Mouse (Mus musculus): ENCODE data around the gene Mxi1. TPM values are rescaled to one million over a fixed set of nuclear protein-coding genes. Genes with fewer than 3 reads are reported as not detected.

Mxi1 gene
- polyA plus RNA-seq, 1 experiment from 2014 or later, result 49.6 TPM

DNA sequence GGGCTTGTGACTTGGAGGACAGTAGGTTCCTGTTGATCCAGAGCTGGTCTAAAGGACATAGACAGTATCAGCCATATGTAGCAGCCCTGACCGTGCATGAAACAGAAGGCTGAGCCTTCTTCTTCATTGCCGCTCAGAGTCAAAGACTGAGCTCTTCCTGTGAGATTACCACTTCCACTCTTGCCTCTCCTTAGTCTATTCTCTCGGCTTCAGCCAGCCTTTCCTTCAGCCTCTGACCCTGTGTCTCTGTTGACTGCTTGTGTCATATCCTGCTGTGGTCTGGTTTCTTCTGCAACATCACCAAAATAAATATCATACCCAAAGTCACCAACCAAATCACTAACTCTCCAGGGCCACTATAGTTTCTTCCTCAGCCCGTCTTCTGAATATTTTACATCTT is 88.9 kb downstream of the Mxi1 start:
- H3K9ac ChIP-seq, result no peak overlapping the region
- no peak overlapping the region for H3K4me2 ChIP-seq
- H3K36me3 ChIP-seq (replicated peaks), result no peaks in the 10 kb centered on the region
- no peaks in the 10 kb centered on the region for H3K4me1 ChIP-seq
- H3K27me3 ChIP-seq (replicated peaks), result no peaks in the 10 kb centered on the region
- WGBS, result 88% methylated on average over 4 of the region's 4 CpGs
- ATAC-seq (replicated peaks), result no peak
- H3K27ac ChIP-seq, result no peak overlapping the region
- no peak overlapping the region for H3K4me3 ChIP-seq
- H3K9me3 ChIP-seq, result no peaks in the 10 kb centered on the region

DNA sequence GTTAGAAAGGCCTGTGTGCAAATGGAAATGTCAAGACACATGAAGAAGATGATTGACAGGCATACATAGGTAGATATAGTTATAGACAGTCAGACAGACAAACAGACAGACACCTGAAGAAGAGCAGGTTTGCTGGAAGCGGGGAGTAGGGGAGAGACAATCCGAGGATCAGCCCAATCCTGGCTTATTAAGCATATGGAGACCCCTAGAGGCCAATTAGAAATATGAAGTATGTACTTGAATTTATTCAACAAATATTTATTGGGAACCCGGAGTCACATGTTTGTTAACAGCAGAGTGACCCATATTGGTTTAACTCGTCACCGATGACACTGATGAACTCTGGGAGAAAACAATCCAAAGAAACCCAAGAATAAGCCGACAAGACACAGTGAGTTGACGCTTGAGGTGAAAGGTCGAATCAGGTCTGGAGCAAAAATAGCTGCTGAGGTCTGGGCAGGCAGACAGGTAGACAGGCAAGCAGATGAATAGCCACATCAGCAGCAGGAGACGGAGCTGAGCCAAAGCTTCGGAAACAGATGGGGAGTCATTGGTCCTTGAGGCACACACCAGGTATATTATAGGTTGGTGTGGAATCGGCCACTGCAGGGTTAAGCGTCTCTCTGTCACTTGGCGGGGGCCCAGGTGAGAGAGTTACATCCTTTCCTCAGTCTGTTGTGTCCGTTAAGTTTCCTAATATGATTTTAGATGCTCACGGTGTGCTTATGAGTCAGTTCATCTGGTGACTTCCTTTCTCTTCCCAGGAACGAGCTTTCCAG is 90.2 kb downstream of the Mxi1 start:
- 87% methylated on average over 16 of the region's 16 CpGs for WGBS

DNA sequence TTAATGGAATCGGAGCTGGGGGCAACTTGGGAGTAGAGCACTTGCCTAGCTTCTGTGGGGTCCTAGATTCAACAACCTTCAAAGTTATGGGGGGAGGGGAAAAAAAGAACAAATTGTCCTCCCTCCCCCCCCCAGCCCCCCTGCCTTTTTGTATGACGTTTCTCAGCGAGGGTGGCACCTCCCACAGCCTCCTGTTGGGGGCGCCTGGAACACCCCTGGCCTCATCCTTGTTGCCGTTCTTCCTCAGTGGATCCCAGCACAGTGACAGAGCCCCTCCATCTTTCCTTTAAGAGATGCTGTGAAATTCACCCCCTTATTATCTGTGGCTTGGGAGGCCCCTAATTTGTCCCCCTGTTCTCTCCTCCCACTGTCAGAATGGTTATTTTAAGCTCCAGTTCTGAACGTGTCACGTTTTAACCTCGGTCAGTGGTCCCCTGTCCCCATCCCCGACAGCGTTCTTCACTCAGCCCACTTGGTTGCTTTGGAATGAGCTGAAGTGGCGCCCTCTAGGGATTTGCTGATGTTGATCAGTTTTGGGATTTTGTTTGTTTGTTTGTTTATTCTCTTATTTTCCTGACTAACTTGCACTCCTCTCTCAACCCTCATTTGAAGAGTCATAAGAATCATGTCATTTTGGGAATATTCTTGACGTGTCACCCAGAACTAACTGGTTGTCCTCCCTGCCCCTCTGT is 92.6 kb downstream of the Mxi1 start:
- ATAC-seq (replicated peaks), result no peak
- Histone ChIP-seq H3K4me3 (no peak overlapping the region), H3K27me3 (replicated peaks) (no peaks in the 10 kb centered on the region), H3K4me1 (no peaks in the 10 kb centered on the region), H3K27ac (no peak overlapping the region), H3K9ac (no peak overlapping the region), H3K9me3 (no peaks in the 10 kb centered on the region), H3K36me3 (replicated peaks) (no peaks in the 10 kb centered on the region), H3K4me2 (no peak overlapping the region)
- WGBS, result 53% methylated on average over 12 of the region's 12 CpGs

More for the DNA sequence above, 90.2 kb downstream of the Mxi1 start:
- Histone ChIP-seq H3K36me3 (replicated peaks) (no peaks in the 10 kb centered on the region), H3K27me3 (replicated peaks) (no peaks in the 10 kb centered on the region), H3K4me3 (no peak overlapping the region), H3K9ac (no peak overlapping the region), H3K9me3 (no peaks in the 10 kb centered on the region), H3K4me1 (no peaks in the 10 kb centered on the region), H3K4me2 (no peak overlapping the region), H3K27ac (no peak overlapping the region)
- no peak for ATAC-seq (replicated peaks)

DNA sequence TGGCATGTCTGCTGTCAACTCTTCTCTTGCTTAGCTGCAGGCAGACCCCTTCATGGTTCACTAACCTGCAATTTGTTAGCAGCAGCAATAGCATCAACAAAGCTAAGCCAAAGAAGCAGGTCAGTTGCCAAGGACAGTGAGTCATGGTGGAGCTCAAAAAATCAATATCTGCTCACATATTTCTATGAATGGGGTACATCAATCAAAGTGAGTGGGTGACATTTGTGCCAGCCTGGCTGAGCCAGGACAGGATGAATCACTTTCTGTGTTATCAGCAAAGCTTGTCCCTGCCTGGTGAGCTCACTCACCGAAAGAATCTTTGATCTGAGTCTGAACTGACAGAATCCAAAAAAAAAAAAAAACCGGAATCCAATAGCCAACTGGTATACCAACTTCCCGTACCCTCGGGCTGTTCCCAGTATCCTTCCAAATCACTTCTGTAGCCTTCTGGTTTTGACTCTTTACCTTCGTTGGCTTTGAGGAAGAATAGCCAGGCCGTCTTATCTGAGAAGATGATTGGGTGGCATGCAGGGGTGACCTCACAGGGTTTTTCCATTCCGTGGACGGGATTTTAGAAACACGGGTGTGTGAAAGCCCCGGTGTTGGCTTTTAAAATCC is 94.0 kb downstream of the Mxi1 start:
- WGBS, result 93% methylated on average over 10 of the region's 10 CpGs
- Histone ChIP-seq H3K9me3 (no peaks in the 10 kb centered on the region), H3K4me3 (no peak overlapping the region), H3K27ac (no peak overlapping the region), H3K36me3 (replicated peaks) (no peaks in the 10 kb centered on the region), H3K4me2 (no peak overlapping the region), H3K4me1 (no peaks in the 10 kb centered on the region), H3K27me3 (replicated peaks) (no peaks in the 10 kb centered on the region), H3K9ac (no peak overlapping the region)
- no peak for ATAC-seq (replicated peaks)

DNA sequence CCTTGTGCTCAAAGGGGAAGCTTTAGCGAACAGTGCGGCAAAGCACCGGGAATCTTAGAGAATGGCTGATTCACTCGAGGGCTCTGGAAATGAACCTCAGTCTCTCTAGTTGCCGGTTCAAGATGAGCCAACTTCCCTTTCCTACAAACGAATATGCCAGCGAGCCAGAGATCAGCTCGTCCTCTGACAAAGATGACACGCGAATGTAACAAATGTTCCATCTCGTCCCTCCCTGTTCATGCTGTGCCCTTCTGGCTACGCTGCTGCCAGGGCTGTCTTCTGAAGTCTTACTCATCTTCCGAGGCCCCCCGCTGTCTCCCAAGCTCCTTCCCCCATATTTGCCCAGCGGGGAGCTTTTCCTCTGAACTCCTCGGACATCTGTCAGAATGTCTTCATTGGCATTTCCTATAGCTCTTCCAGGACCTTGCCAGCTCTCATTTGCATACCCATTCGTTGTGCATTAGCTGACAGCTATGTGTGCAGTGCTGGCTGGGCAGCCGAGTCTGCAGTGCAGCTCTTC is 94.6 kb downstream of the Mxi1 start:
- Histone ChIP-seq H3K9me3 (no peaks in the 10 kb centered on the region), H3K36me3 (replicated peaks) (no peaks in the 10 kb centered on the region), H3K4me1 (no peaks in the 10 kb centered on the region), H3K4me3 (no peak overlapping the region), H3K9ac (no peak overlapping the region), H3K27ac (no peak overlapping the region), H3K4me2 (no peak overlapping the region), H3K27me3 (replicated peaks) (no peaks in the 10 kb centered on the region)
- no peak for ATAC-seq (replicated peaks)
- 65% methylated on average over 18 of the region's 18 CpGs for WGBS

DNA sequence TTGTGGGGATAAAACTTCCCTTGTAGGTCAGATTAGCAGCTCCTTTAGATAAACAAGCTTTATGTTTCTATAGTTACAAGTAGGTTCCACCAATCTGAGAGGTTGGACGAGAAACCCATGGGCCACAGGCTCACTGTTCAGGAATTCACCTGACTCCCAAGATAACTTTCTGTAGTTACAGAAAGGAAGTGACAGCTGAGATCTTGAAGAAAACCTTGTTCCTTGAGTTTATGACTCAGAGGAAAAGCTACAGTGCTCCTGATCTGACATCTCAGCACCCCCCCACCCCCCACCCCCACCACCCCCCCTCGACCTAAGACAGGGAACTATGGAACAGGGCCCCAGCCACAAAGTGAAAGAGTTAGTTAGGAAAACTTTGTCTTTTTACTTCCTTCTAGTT is 95.5 kb downstream of the Mxi1 start:
- Histone ChIP-seq H3K9ac (no peak overlapping the region), H3K27ac (no peak overlapping the region), H3K9me3 (no peaks in the 10 kb centered on the region), H3K36me3 (replicated peaks) (no peaks in the 10 kb centered on the region), H3K4me2 (no peak overlapping the region), H3K27me3 (replicated peaks) (no peaks in the 10 kb centered on the region), H3K4me1 (no peaks in the 10 kb centered on the region), H3K4me3 (no peak overlapping the region)
- whole genome bisulfite sequencing, result 67% methylated on average over 2 of the region's 2 CpGs
- ATAC-seq (replicated peaks), result no peak

DNA sequence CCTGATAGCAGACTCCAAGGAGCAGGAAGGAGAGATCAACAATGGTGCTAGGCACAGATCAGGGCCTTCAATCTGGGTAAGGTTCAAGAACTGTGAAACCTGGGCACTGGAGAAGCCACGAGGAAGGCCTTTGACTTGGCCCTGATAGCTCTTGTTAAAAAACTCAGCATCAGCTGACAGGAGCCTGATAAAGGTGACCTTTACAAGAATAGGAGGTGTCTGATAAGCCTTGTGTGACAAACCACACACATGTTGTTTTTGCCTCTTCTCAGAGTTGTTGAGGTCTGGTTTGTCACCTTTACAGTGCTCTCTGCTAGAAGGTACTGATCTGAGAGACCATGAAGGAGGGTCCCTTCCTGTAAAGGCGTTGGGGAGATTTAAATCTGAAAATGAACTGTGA is 97.0 kb downstream of the Mxi1 start:
- Histone ChIP-seq H3K9me3 (no peaks in the 10 kb centered on the region), H3K36me3 (replicated peaks) (no peaks in the 10 kb centered on the region), H3K4me2 (no peak overlapping the region), H3K4me1 (no peaks in the 10 kb centered on the region), H3K9ac (no peak overlapping the region), H3K27ac (no peak overlapping the region), H3K27me3 (replicated peaks) (no peaks in the 10 kb centered on the region), H3K4me3 (no peak overlapping the region)
- whole genome bisulfite sequencing, result 88% methylated on average over 2 of the region's 2 CpGs
- ATAC-seq (replicated peaks), result no peak

DNA sequence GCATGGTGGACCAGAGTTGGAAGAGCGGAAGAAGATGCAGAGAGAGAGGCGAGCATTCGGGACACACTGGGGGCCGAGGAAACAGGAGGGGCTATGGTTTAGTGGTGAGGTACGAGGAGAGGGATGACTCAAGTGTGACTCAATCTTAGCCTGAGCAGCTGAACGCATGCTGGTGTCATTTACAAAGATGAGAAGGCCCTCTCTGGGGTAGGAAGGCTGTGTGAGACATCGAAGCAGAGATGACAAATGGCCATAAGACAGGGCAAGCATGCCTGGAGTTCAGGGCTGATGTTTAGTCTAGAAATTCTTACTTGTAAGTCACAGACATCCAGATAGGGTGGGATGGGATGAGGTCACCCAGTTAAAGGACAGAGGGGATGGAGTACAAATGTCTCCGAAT is 98.1 kb downstream of the Mxi1 start:
- Histone ChIP-seq H3K27me3 (replicated peaks) (no peaks in the 10 kb centered on the region), H3K4me3 (no peak overlapping the region), H3K36me3 (replicated peaks) (no peaks in the 10 kb centered on the region), H3K4me1 (no peaks in the 10 kb centered on the region), H3K4me2 (no peak overlapping the region), H3K27ac (no peak overlapping the region), H3K9ac (no peak overlapping the region), H3K9me3 (no peaks in the 10 kb centered on the region)
- no peak for ATAC-seq (replicated peaks)
- 93% methylated on average over 8 of the region's 8 CpGs for WGBS

DNA sequence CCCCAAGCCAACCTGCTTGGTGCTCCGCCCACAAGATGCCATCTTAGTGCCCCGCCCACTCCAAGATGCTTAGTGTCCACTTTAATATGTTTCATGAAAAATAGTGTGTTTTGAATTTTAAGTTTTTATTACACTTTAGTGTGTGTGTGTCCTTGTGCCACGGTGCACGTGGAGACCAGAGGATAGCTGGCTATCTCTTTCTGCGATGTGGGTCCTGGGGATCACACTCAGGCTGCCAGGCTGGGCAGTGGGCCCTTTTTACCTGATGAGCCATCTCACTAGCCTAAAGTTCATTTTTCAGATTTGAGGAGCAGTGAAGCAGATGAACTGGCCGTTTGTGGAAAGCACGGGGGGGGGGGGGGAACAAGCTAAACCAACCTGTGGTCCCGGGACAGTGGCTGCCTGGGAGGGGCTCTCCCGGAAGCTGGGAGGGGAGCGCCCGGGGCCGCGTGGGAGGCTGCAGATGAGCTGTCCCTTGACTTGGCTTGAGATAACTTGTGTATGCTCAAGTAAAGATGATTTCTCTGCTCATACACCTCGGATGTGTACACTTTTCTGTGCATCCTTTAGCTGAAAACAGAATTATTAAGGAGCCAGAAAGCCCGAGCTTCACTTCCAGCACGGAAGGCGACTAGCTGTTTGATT is 99.5 kb downstream of the Mxi1 start:
- no peak overlapping the region for H3K4me2 ChIP-seq

DNA sequence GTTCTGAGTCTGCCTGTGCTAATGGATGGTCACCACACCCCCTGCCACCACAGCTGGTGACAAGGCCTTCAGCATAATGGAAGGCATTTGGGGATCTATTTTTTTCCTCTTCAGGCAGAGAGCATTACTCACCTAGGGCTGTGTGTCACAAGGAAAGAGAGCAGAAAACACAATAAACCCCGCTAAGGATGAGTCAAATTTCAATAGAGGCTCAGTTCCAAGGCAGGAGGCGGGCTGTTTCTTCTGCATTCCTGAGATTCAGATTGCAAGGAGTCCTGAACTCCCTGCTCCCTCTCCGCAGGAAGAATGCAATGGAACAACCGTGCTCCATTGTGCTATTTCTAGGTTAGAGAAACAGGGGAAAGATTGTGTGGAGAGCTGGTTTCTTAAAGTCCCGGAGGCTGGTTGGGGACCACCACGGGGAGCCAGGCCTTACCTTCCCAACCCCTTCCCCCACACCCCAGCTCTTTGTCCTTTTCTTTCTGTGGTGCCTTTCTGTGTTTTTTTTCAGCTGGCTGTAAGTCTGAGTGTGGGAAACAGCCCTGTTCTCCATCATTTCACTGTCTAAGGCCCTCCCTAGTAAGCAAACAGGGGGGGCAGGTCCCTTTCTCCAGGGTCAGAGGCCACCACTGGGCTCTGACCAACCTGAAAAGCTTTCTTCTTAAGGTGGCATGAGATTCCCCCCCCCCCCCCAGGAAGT is 102.0 kb downstream of the Mxi1 start:
- H3K27me3 ChIP-seq (replicated peaks), result no peaks in the 10 kb centered on the region
- no peaks in the 10 kb centered on the region for H3K36me3 ChIP-seq (replicated peaks)
- no peaks in the 10 kb centered on the region for H3K9me3 ChIP-seq
- H3K4me1 ChIP-seq, result no peaks in the 10 kb centered on the region
- no peak for ATAC-seq (replicated peaks)
- H3K27ac ChIP-seq, result no peak overlapping the region
- H3K9ac ChIP-seq, result no peak overlapping the region
- H3K4me3 ChIP-seq, result no peak overlapping the region
- no peak overlapping the region for H3K4me2 ChIP-seq
- WGBS, result 12% methylated on average over 6 of the region's 6 CpGs

More for the DNA sequence above, 99.5 kb downstream of the Mxi1 start:
- H3K9ac ChIP-seq, result no peak overlapping the region
- no peaks in the 10 kb centered on the region for H3K27me3 ChIP-seq (replicated peaks)
- H3K4me3 ChIP-seq, result no peak overlapping the region
- H3K4me1 ChIP-seq, result no peaks in the 10 kb centered on the region
- no peak overlapping the region for H3K27ac ChIP-seq
- H3K36me3 ChIP-seq (replicated peaks), result no peaks in the 10 kb centered on the region
- 73% methylated on average over 17 of the region's 17 CpGs for WGBS
- no peak for ATAC-seq (replicated peaks)
- no peaks in the 10 kb centered on the region for H3K9me3 ChIP-seq

DNA sequence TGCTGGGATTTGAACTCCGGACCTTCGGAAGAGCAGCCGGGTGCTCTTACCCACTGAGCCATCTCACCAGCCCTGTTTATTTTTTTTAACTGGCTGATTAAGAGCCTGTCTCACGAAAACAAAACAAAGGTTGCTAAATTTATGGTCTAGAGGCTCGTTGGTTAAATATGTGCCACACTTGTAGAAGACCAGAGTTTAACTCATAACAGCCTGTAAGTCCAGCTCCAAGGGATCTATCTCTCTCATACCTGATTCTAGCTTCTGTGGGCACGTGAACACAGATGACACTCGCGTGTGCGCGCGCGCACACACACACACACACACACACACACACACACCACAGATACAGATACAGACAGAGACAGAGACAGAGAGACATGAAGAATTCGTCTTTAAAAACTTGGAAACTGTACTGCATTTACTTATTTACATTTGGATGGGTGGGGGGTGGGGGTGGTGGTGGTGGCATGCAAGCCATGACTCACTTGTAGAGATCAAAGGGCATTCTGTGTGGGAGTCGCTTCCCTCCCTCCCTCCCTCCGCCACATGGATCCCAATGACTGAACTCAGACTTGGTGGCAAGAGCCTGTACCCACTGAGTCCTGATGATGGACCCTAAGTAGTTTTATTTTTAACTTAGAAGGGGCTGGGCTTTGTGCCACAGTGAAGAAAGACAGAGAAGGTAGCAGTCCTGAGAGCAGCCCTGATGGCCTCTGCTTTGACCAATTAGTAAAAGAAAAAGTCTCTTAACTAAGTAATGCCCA is 103.5 kb downstream of the Mxi1 start:
- Histone ChIP-seq H3K4me3 (no peak overlapping the region), H3K36me3 (replicated peaks) (no peaks in the 10 kb centered on the region), H3K4me2 (no peak overlapping the region), H3K9ac (no peak overlapping the region), H3K27me3 (replicated peaks) (no peaks in the 10 kb centered on the region), H3K4me1 (no peaks in the 10 kb centered on the region), H3K9me3 (no peaks in the 10 kb centered on the region), H3K27ac (no peak overlapping the region)
- 91% methylated on average over 15 of the region's 15 CpGs for WGBS
- no peak for ATAC-seq (replicated peaks)

All from midbrain, embryonic 15.5 days (tissue).